Mouse (Mus musculus) spleen, adult 18-20 months (tissue): ENCODE measurements around the gene Olfml2a.

ENCODE experiments used
- DNase-seq, 2 experiments: peaks; one replicate each; pipeline ENCODE4 v3.0.0; 2022; ENCODE audit warnings: mixed read lengths in 2 of 2

The Olfml2a gene

GRCm38 (mm10) chr2:39012768-39013279 is 81.0 kb downstream of the Olfml2a start:
- DNase-seq, result no peak
